Mouse (Mus musculus) lung, embryonic 16.5 days (tissue): Measurements from ENCODE around the gene Eif2b2. TPM values are rescaled to one million over a fixed set of nuclear protein-coding genes. Genes with fewer than 3 reads are reported as not detected.

Experiments
- ATAC-seq: fragments of 200-750 bp; cut with Nextera tagmentation; 2 replicates; pipeline ENCODE4 v1.8.0; 2017; ENCODE audit warnings: low read depth, mild to moderate bottlenecking, moderate library complexity
- H3K27ac ChIP-seq: fragments of 300-500 bp; sonication (generic); 2 replicates; pipeline ENCODE4 v1.5.1; 2014; ENCODE audit warnings: mild to moderate bottlenecking, control low read depth, low read length
- H3K27me3 ChIP-seq: fragments of 300-500 bp; sonication (generic); 2 replicates; pipeline ENCODE4 v1.6.1; 2014; ENCODE audit warnings: low read depth, low read length, mixed read lengths; ENCODE audit not compliant: control insufficient read depth, insufficient read depth
- H3K36me3 ChIP-seq: fragments of 300-500 bp; sonication (generic); 2 replicates; pipeline ENCODE4 v1.6.1; 2014; ENCODE audit warnings: low read length; ENCODE audit not compliant: control insufficient read depth, insufficient read depth
- H3K4me1 ChIP-seq: fragments of 300-500 bp; sonication (generic); replicated peaks from 2 replicates; pipeline ENCODE4 v1.6.1; 2014; ENCODE audit warnings: low read length, mixed read lengths; ENCODE audit not compliant: control insufficient read depth, insufficient read depth
- H3K4me2 ChIP-seq: fragments of 300-500 bp; sonication (generic); 2 replicates; pipeline ENCODE4 v1.6.1; 2014; ENCODE audit warnings: low read depth, low read length, control low read depth
- H3K4me3 ChIP-seq: fragments of 300-500 bp; sonication (generic); 2 replicates; pipeline ENCODE4 v1.5.1; 2014; ENCODE audit warnings: mild to moderate bottlenecking, low read length, control low read depth
- H3K9ac ChIP-seq: fragments of 300-500 bp; sonication (generic); 2 replicates; pipeline ENCODE4 v1.6.1; 2014; ENCODE audit warnings: low read length, control low read depth
- H3K9me3 ChIP-seq: fragments of 300-500 bp; sonication (generic); 2 replicates; pipeline ENCODE4 v1.6.1; 2016; ENCODE audit warnings: low read length; ENCODE audit not compliant: control insufficient read depth
- WGBS: fragments of 180-500 bp; shearing (Covaris S2); extraction: QIAGEN DNeasy Blood & Tissue Kit; methylation state at CpG from one replicate; pipeline ENCODE4 v1.1.7; 2014; 5-methylcytosine and 5-hydroxymethylcytosine counted together
- polyA plus RNA-seq: library from polyadenylated mRNA; unstranded; fragments of >200 nt; fragmentation: Nextera tagmentation; extraction: Ambion mirVana; gene quantifications from 2 replicates; pipeline ENCODE4 v1.2.1, GENCODE M21; 2015

Gene Eif2b2
- polyA plus RNA-seq, 1 experiment from 2014 or later: 83.3 TPM

GRCm38 (mm10) chr12:85200929-85201829, 18.1 kb upstream of the Eif2b2 start:
- ATAC-seq: peak; percentile 26
- H3K27ac ChIP-seq: peak overlapping the region; percentile 36; the same call in 1 of the 2 replicates
- 31% methylated on average over 24 of the region's 24 CpGs for WGBS
- peaks cover 23% of the 10 kb centered on the region for H3K4me1 ChIP-seq
- H3K27me3 ChIP-seq: no peaks in the 10 kb centered on the region
- H3K4me2 ChIP-seq: no peak overlapping the region
- peak overlapping the region; percentile 48; the same call in 1 of the 2 replicates for H3K9ac ChIP-seq
- no peak overlapping the region for H3K4me3 ChIP-seq
- H3K9me3 ChIP-seq: no peaks in the 10 kb centered on the region
- no peaks in the 10 kb centered on the region for H3K36me3 ChIP-seq

GRCm38 (mm10) chr12:85201830-85202147, 17.5 kb upstream of the Eif2b2 start:
- no peak overlapping the region for H3K9ac ChIP-seq
- 57% methylated on average over 2 of the region's 2 CpGs for WGBS
- H3K9me3 ChIP-seq: no peaks in the 10 kb centered on the region
- peak; percentile 11; the same call in 1 of the 2 replicates for ATAC-seq
- H3K4me1 ChIP-seq: peaks cover 23% of the 10 kb centered on the region
- no peak overlapping the region for H3K4me2 ChIP-seq
- H3K36me3 ChIP-seq: no peaks in the 10 kb centered on the region
- H3K27me3 ChIP-seq: no peaks in the 10 kb centered on the region
- no peak overlapping the region for H3K4me3 ChIP-seq
- H3K27ac ChIP-seq: peak overlapping the region; percentile 36; the same call in 1 of the 2 replicates

GRCm38 (mm10) chr12:85202191-85202590, 17.1 kb upstream of the Eif2b2 start:
- no peak overlapping the region for H3K27ac ChIP-seq
- 74% methylated on average over 7 of the region's 7 CpGs for WGBS
- H3K36me3 ChIP-seq: no peaks in the 10 kb centered on the region
- no peak for ATAC-seq
- H3K9me3 ChIP-seq: no peaks in the 10 kb centered on the region
- H3K4me1 ChIP-seq: peaks cover 23% of the 10 kb centered on the region
- H3K9ac ChIP-seq: no peak overlapping the region
- H3K4me2 ChIP-seq: no peak overlapping the region
- no peak overlapping the region for H3K4me3 ChIP-seq
- no peaks in the 10 kb centered on the region for H3K27me3 ChIP-seq

GRCm38 (mm10) chr12:85203699-85204098, 15.6 kb upstream of the Eif2b2 start:
- Histone ChIP-seq H3K36me3 (no peaks in the 10 kb centered on the region), H3K9me3 (no peaks in the 10 kb centered on the region), H3K27me3 (no peaks in the 10 kb centered on the region), H3K9ac (no peak overlapping the region), H3K4me1 (peaks cover 15% of the 10 kb centered on the region), H3K4me2 (no peak overlapping the region), H3K27ac (no peak overlapping the region), H3K4me3 (no peak overlapping the region)
- 56% methylated on average over 5 of the region's 5 CpGs for WGBS
- no peak for ATAC-seq

GRCm38 (mm10) chr12:85204105-85204504, 15.2 kb upstream of the Eif2b2 start:
- H3K9me3 ChIP-seq: no peaks in the 10 kb centered on the region
- H3K9ac ChIP-seq: no peak overlapping the region
- no peak overlapping the region for H3K4me2 ChIP-seq
- H3K4me3 ChIP-seq: no peak overlapping the region
- no peaks in the 10 kb centered on the region for H3K36me3 ChIP-seq
- WGBS: 52% methylated on average over 8 of the region's 8 CpGs
- ATAC-seq: no peak
- no peak overlapping the region for H3K27ac ChIP-seq
- H3K27me3 ChIP-seq: no peaks in the 10 kb centered on the region
- peaks cover 15% of the 10 kb centered on the region for H3K4me1 ChIP-seq

- no peak overlapping the region for H3K4me2 ChIP-seq
- no peaks in the 10 kb centered on the region for H3K9me3 ChIP-seq
- peaks cover 15% of the 10 kb centered on the region for H3K4me1 ChIP-seq
- H3K27ac ChIP-seq: no peak overlapping the region
- WGBS: 87% methylated on average over 10 of the region's 10 CpGs
- H3K36me3 ChIP-seq: no peaks in the 10 kb centered on the region
- H3K4me3 ChIP-seq: no peak overlapping the region
- H3K27me3 ChIP-seq: no peaks in the 10 kb centered on the region
- no peak overlapping the region for H3K9ac ChIP-seq
- no peak for ATAC-seq
Observed at GRCm38 (mm10) chr12:85205425-85205824, 13.9 kb upstream of the Eif2b2 start.

GRCm38 (mm10) chr12:85208687-85209199, 10.5 kb upstream of the Eif2b2 start:
- Histone ChIP-seq H3K36me3 (no peaks in the 10 kb centered on the region), H3K9me3 (no peaks in the 10 kb centered on the region), H3K4me3 (no peak overlapping the region), H3K27me3 (no peaks in the 10 kb centered on the region), H3K4me1 (no peaks in the 10 kb centered on the region), H3K9ac (no peak overlapping the region), H3K27ac (no peak overlapping the region), H3K4me2 (no peak overlapping the region)
- 38% methylated on average over 7 of the region's 7 CpGs for WGBS
- ATAC-seq: no peak

- no peaks in the 10 kb centered on the region for H3K27me3 ChIP-seq
- H3K4me2 ChIP-seq: no peak overlapping the region
- H3K36me3 ChIP-seq: no peaks in the 10 kb centered on the region
- no peak overlapping the region for H3K27ac ChIP-seq
- H3K9me3 ChIP-seq: no peaks in the 10 kb centered on the region
- H3K9ac ChIP-seq: no peak overlapping the region
- ATAC-seq: no peak
- H3K4me3 ChIP-seq: no peak overlapping the region
- 63% methylated on average over 5 of the region's 5 CpGs for WGBS
- H3K4me1 ChIP-seq: peaks cover 8% of the 10 kb centered on the region
Observed at GRCm38 (mm10) chr12:85215031-85215430, 4.2 kb upstream of the Eif2b2 start.

GRCm38 (mm10) chr12:85217733-85218310, 1.5 kb upstream of the Eif2b2 start:
- Histone ChIP-seq H3K27me3 (no peaks in the 10 kb centered on the region), H3K9ac (0 out of 2 replicates have a peak overlapping the region, but pooled peaks have one; percentile 20), H3K4me1 (peaks cover 20% of the 10 kb centered on the region), H3K9me3 (no peaks in the 10 kb centered on the region), H3K4me3 (no peak overlapping the region), H3K4me2 (no peak overlapping the region), H3K36me3 (peaks cover 14% of the 10 kb centered on the region), H3K27ac (no peak overlapping the region)
- no peak for ATAC-seq
- WGBS: 48% methylated on average over 2 of the region's 2 CpGs
